Mouse (Mus musculus) ES-E14 (cell line): ENCODE results near the gene Wdr31. TPM values are rescaled to one million over a fixed set of nuclear protein-coding genes. Genes with fewer than 3 reads are reported as not detected.

Experiments used
- DNase-seq: peaks from one replicate; pipeline ENCODE4 v3.0.0-alpha.2; 2013; ENCODE audit warnings: low read depth, low spot score
- H3K27ac ChIP-seq: 2 replicates; pipeline ENCODE4 v1.5.1; 2012; ENCODE audit warnings: low read depth, mild to moderate bottlenecking, low read length, moderate library complexity, mixed read lengths; ENCODE audit not compliant: poor library complexity, insufficient read depth, severe bottlenecking
- H3K36me3 ChIP-seq: 2 replicates; pipeline ENCODE4 v1.6.1; 2012; ENCODE audit warnings: mild to moderate bottlenecking, low read length, moderate library complexity, mixed read lengths; ENCODE audit not compliant: control insufficient read depth, poor library complexity, insufficient read depth, severe bottlenecking
- H3K4me1 ChIP-seq, 2 experiments: fragments of 150-350 bp in 1 of 2; sonication (generic) in 1 of 2; 2 replicates each; pipeline ENCODE4 v1.6.1; 2012; ENCODE audit warnings: low read length in 2 of 2, mild to moderate bottlenecking in 1 of 2, mixed read lengths in 1 of 2; ENCODE audit not compliant: control insufficient read depth in 2 of 2, insufficient read depth in 2 of 2, poor library complexity in 1 of 2
- H3K4me3 ChIP-seq, 2 experiments: fragments of 150-350 bp in 1 of 2; sonication (generic) in 1 of 2; 2 replicates each; pipeline ENCODE4 v1.5.1; 2012; ENCODE audit warnings: low read length in 2 of 2, low read depth in 1 of 2, mild to moderate bottlenecking in 1 of 2, mixed read lengths in 1 of 2; ENCODE audit not compliant: insufficient read depth in 1 of 2, poor library complexity in 1 of 2, severe bottlenecking in 1 of 2
- H3K9ac ChIP-seq: 2 replicates; pipeline ENCODE4 v1.6.1; 2012; ENCODE audit warnings: low read depth, mild to moderate bottlenecking, low read length, mixed read lengths; ENCODE audit not compliant: poor library complexity, insufficient read depth, severe bottlenecking
- H3K9me3 ChIP-seq: fragments of 150-350 bp; sonication (generic); 2 replicates; pipeline ENCODE4 v1.6.1; 2012; ENCODE audit warnings: low read depth, mild to moderate bottlenecking, low read length; ENCODE audit not compliant: control insufficient read depth, insufficient read depth
- CHD2 ChIP-seq: IDR thresholded peaks from 2 replicates; pipeline ENCODE4 v1.6.1; 2014; ENCODE audit warnings: mild to moderate bottlenecking, low read depth, low read length, inconsistent platforms
- HCFC1 ChIP-seq: IDR thresholded peaks from 2 replicates; pipeline ENCODE4 v1.6.1; 2012; ENCODE audit warnings: low read length, inconsistent platforms, borderline replicate concordance; ENCODE audit not compliant: insufficient read depth
- MAFK ChIP-seq: IDR thresholded peaks from 2 replicates; pipeline ENCODE4 v1.6.1; 2014; ENCODE audit warnings: mild to moderate bottlenecking, low read depth, low read length, inconsistent platforms; ENCODE audit not compliant: insufficient read depth
- ZC3H11A ChIP-seq: IDR thresholded peaks from 2 replicates; pipeline ENCODE4 v1.6.1; 2012; ENCODE audit warnings: low read depth, mild to moderate bottlenecking, inconsistent platforms, low read length, borderline replicate concordance
- ZNF384 ChIP-seq: IDR thresholded peaks from 2 replicates; pipeline ENCODE4 v1.6.1; 2012; ENCODE audit warnings: low read depth, low read length, inconsistent platforms
- in situ Hi-C, 2 experiments: fragments of 600-800 bp; cut with MboI; formaldehyde crosslinking; loops; one replicate each; pipeline ENCODE4 v1.15.1; 2025; ENCODE audit warnings: low sequenced_read_pairs in 2 of 2, inconsistent platforms in 1 of 2; ENCODE audit not compliant: unreplicated experiment in 2 of 2
- total RNA-seq: library from RNA; depleted of rRNA; stranded (reverse); fragments of 300-350 nt; gene quantifications from 2 replicates; pipeline ENCODE4 v1.2.3, GENCODE M21; 2012

The Wdr31 gene
- total RNA-seq, 1 experiment, result 9.3 TPM

- DNase-seq, result no peak
- no peak overlapping the region for H3K27ac ChIP-seq
- TF ChIP-seq MAFK (no peak), ZNF384 (no peak), CHD2 (no peak), HCFC1 (no peak), ZC3H11A (no peak)
- in situ Hi-C loops, result no loop called here
- H3K4me3 ChIP-seq, result no peak overlapping the region
- peaks cover 63% of the 10 kb centered on the region for H3K36me3 ChIP-seq
- no peaks in the 10 kb centered on the region for H3K4me1 ChIP-seq
- H3K9ac ChIP-seq, result no peak overlapping the region
- no peaks in the 10 kb centered on the region for H3K9me3 ChIP-seq
These were observed 51.6 kb downstream of the Wdr31 start for GRCm38 (mm10) chr4:62419091-62419490.

- no peaks in the 10 kb centered on the region for H3K4me1 ChIP-seq
These were observed 52.2 kb downstream of the Wdr31 start for GRCm38 (mm10) chr4:62418448-62418847.

GRCm38 (mm10) chr4:62411606-62412005 lies 59.1 kb downstream of the Wdr31 start:
- TF ChIP-seq ZC3H11A (no peak), MAFK (no peak), HCFC1 (no peak), CHD2 (no peak), ZNF384 (no peak)
- H3K4me3 ChIP-seq, result no peak overlapping the region
- no peak for DNase-seq
- H3K4me1 ChIP-seq, result peaks cover 0 to 5% of the 10 kb centered on the region in 2 experiments; a peak in 1 of 4 replicates
- in situ Hi-C loops, result no loop called here
- H3K36me3 ChIP-seq, result peaks cover 42% of the 10 kb centered on the region
- H3K9ac ChIP-seq, result no peak overlapping the region
- H3K9me3 ChIP-seq, result no peaks in the 10 kb centered on the region
- no peak overlapping the region for H3K27ac ChIP-seq

More at GRCm38 (mm10) chr4:62418448-62418847, 52.2 kb downstream of the Wdr31 start:
- TF ChIP-seq MAFK (no peak), HCFC1 (no peak), CHD2 (no peak), ZC3H11A (no peak), ZNF384 (no peak)
- peaks cover 60% of the 10 kb centered on the region for H3K36me3 ChIP-seq
- H3K9ac ChIP-seq, result no peak overlapping the region
- in situ Hi-C loops, result no loop called here
- no peak for DNase-seq
- no peak overlapping the region for H3K4me3 ChIP-seq
- H3K27ac ChIP-seq, result no peak overlapping the region
- no peaks in the 10 kb centered on the region for H3K9me3 ChIP-seq

GRCm38 (mm10) chr4:62410325-62410724 lies 60.4 kb downstream of the Wdr31 start:
- DNase-seq, result no peak

GRCm38 (mm10) chr4:62409615-62410014 lies 61.1 kb downstream of the Wdr31 start:
- Histone ChIP-seq H3K36me3 (peaks cover 27% of the 10 kb centered on the region), H3K27ac (no peak overlapping the region), H3K9me3 (no peaks in the 10 kb centered on the region), H3K9ac (peak overlapping the region; percentile 99; the same call in 1 of the 2 replicates), H3K4me3 (peak overlapping the region; percentile 93 to 98), H3K4me1 (peaks cover 5 to 8% of the 10 kb centered on the region in 2 experiments; a peak in 3 of 4 replicates)
- in situ Hi-C loops, result no loop called here
- TF ChIP-seq ZC3H11A (no peak), HCFC1 (no peak), ZNF384 (peak; percentile 65; the same call in 1 of the 2 replicates), CHD2 (no peak), MAFK (no peak)
- no peak for DNase-seq

More at GRCm38 (mm10) chr4:62410325-62410724, 60.4 kb downstream of the Wdr31 start:
- Histone ChIP-seq H3K9me3 (no peaks in the 10 kb centered on the region), H3K4me1 (peaks cover 5% of the 10 kb centered on the region in 2 experiments; a peak in 3 of 4 replicates), H3K36me3 (peaks cover 30% of the 10 kb centered on the region), H3K27ac (no peak overlapping the region), H3K4me3 (no peak overlapping the region; a peak in 1 of 4 replicates), H3K9ac (no peak overlapping the region)
- in situ Hi-C loops, result no loop called here
- TF ChIP-seq MAFK (no peak), CHD2 (no peak), ZNF384 (no peak), ZC3H11A (no peak), HCFC1 (no peak)
